Mouse (Mus musculus) lung, embryonic 14.5 days (tissue): Measurements from ENCODE around the gene Ctrl. TPM values are rescaled to one million over a fixed set of nuclear protein-coding genes. Genes with fewer than 3 reads are reported as not detected.
A peak's percentile ranks its signal among the peaks of the same experiment; 100 is the strongest.

Experiments used
- ATAC-seq: fragments of 200-750 bp; cut with Nextera tagmentation; 2 replicates; pipeline ENCODE4 v1.8.0; 2017; ENCODE audit warnings: mild to moderate bottlenecking, moderate TSS enrichment, moderate library complexity; ENCODE audit not compliant: insufficient read depth
- DNase-seq: peaks from one replicate; pipeline ENCODE4 v3.0.0-alpha.2; 2015
- H3K27ac ChIP-seq: fragments of 300-500 bp; sonication (generic); 2 replicates; pipeline ENCODE4 v1.5.1; 2014; ENCODE audit warnings: low read depth, mild to moderate bottlenecking, moderate library complexity
- H3K27me3 ChIP-seq: fragments of 300-500 bp; sonication (generic); 2 replicates; pipeline ENCODE4 v1.6.1; 2014; ENCODE audit warnings: low read length, control low read depth; ENCODE audit not compliant: insufficient read depth
- H3K36me3 ChIP-seq: fragments of 300-500 bp; sonication (generic); 2 replicates; pipeline ENCODE4 v1.6.1; 2014; ENCODE audit warnings: control low read depth; ENCODE audit not compliant: insufficient read depth
- H3K4me1 ChIP-seq: fragments of 300-500 bp; sonication (generic); 2 replicates; pipeline ENCODE4 v1.6.1; 2014; ENCODE audit warnings: antibody characterized with exemption, control low read depth; ENCODE audit not compliant: insufficient read depth
- H3K4me2 ChIP-seq: fragments of 300-500 bp; sonication (generic); 2 replicates; pipeline ENCODE4 v1.6.1; 2014; ENCODE audit warnings: mild to moderate bottlenecking
- H3K4me3 ChIP-seq: fragments of 300-500 bp; sonication (generic); 2 replicates; pipeline ENCODE4 v1.5.1; 2014; ENCODE audit warnings: low read depth, low read length
- H3K9ac ChIP-seq: fragments of 300-500 bp; sonication (generic); 2 replicates; pipeline ENCODE4 v1.6.1; 2014
- H3K9me3 ChIP-seq: fragments of 300-500 bp; sonication (generic); 2 replicates; pipeline ENCODE4 v1.6.1; 2016; ENCODE audit warnings: low read depth, low read length, control low read depth
- CTCF ChIP-seq: IDR thresholded peaks from 2 replicates; pipeline ENCODE4 v1.5.1; 2016; ENCODE audit warnings: antibody characterized with exemption, low read depth
- WGBS: fragments of 180-500 bp; shearing (Covaris S2); extraction: QIAGEN DNeasy Blood & Tissue Kit; methylation state at CpG from one replicate; pipeline ENCODE4 v1.1.7; 2014; 5-methylcytosine and 5-hydroxymethylcytosine counted together
- polyA plus RNA-seq: library from polyadenylated mRNA; unstranded; fragments of >200 nt; fragmentation: Nextera tagmentation; extraction: Ambion mirVana; gene quantifications from 2 replicates; pipeline ENCODE4 v1.2.1, GENCODE M21; 2014

Gene Ctrl
- polyA plus RNA-seq, 1 experiment from 2014 or later = 0.68 TPM

GRCm38 (mm10) chr8:105959350-105959749 lies 25.7 kb upstream of the Ctrl start:
- no peak for TF ChIP-seq CTCF
- Histone ChIP-seq H3K36me3 (peaks cover 56% of the 10 kb centered on the region), H3K9me3 (no peaks in the 10 kb centered on the region), H3K27me3 (no peaks in the 10 kb centered on the region), H3K4me1 (peaks cover under 1% of the 10 kb centered on the region; the same call in 1 of the 2 replicates), H3K27ac (no peak overlapping the region), H3K9ac (no peak overlapping the region), H3K4me3 (no peak overlapping the region), H3K4me2 (no peak overlapping the region)
- ATAC-seq = no peak; the same call in 1 of the 2 replicates
- 64% methylated on average over 7 of the region's 7 CpGs for WGBS
- DNase-seq = peak; percentile 37

- DNase-seq (no peak), ATAC-seq (no peak)
- peaks cover 60% of the 10 kb centered on the region for H3K36me3 ChIP-seq
Observed at GRCm38 (mm10) chr8:105957813-105958212, 24.2 kb upstream of the Ctrl start.

GRCm38 (mm10) chr8:105956556-105956955 lies 22.9 kb upstream of the Ctrl start:
- TF ChIP-seq CTCF = no peak
- H3K27me3 ChIP-seq = no peaks in the 10 kb centered on the region
- peaks cover 72% of the 10 kb centered on the region for H3K36me3 ChIP-seq

More at GRCm38 (mm10) chr8:105957813-105958212, 24.2 kb upstream of the Ctrl start:
- H3K4me2 ChIP-seq = no peak overlapping the region
- 52% methylated on average over 3 of the region's 4 CpGs for WGBS
- no peaks in the 10 kb centered on the region for H3K27me3 ChIP-seq
- H3K4me3 ChIP-seq = no peak overlapping the region
- H3K27ac ChIP-seq = no peak overlapping the region
- no peak for TF ChIP-seq CTCF
- H3K9ac ChIP-seq = no peak overlapping the region
- no peaks in the 10 kb centered on the region for H3K4me1 ChIP-seq
- H3K9me3 ChIP-seq = no peaks in the 10 kb centered on the region

GRCm38 (mm10) chr8:105951057-105951659 lies 17.5 kb upstream of the Ctrl start:
- ATAC-seq = peak; percentile 70; the same call in 1 of the 2 replicates
- Histone ChIP-seq H3K9ac (no peak overlapping the region), H3K4me3 (no peak overlapping the region), H3K27me3 (no peaks in the 10 kb centered on the region), H3K4me1 (no peaks in the 10 kb centered on the region), H3K36me3 (peaks cover 87% of the 10 kb centered on the region), H3K4me2 (no peak overlapping the region), H3K27ac (peak overlapping the region; percentile 46; the same call in 1 of the 2 replicates), H3K9me3 (no peaks in the 10 kb centered on the region)
- no peak for TF ChIP-seq CTCF
- DNase-seq = peak; percentile 11
- WGBS = 37% methylated on average over 7 of the region's 7 CpGs

More at GRCm38 (mm10) chr8:105956556-105956955, 22.9 kb upstream of the Ctrl start:
- Histone ChIP-seq H3K4me2 (no peak overlapping the region), H3K9ac (no peak overlapping the region), H3K4me3 (no peak overlapping the region), H3K4me1 (no peaks in the 10 kb centered on the region), H3K27ac (no peak overlapping the region), H3K9me3 (no peaks in the 10 kb centered on the region)
- no peak for DNase-seq
- WGBS = 87% methylated on average over 4 of the region's 4 CpGs
- ATAC-seq = no peak

- Histone ChIP-seq H3K4me2 (no peak overlapping the region), H3K9ac (no peak overlapping the region), H3K9me3 (no peaks in the 10 kb centered on the region), H3K4me1 (no peaks in the 10 kb centered on the region), H3K36me3 (peaks cover 92% of the 10 kb centered on the region), H3K27ac (no peak overlapping the region; the same call in 1 of the 2 replicates), H3K4me3 (no peak overlapping the region), H3K27me3 (no peaks in the 10 kb centered on the region)
- peak; percentile 53 for ATAC-seq
- no peak for TF ChIP-seq CTCF
- DNase-seq = peak; percentile 85
- 58% methylated on average over 10 of the region's 10 CpGs for WGBS
Observed at GRCm38 (mm10) chr8:105949350-105949749, 15.7 kb upstream of the Ctrl start.

- Histone ChIP-seq H3K27me3 (no peaks in the 10 kb centered on the region), H3K4me1 (no peaks in the 10 kb centered on the region), H3K36me3 (peaks cover 69% of the 10 kb centered on the region), H3K27ac (no peak within 1 kb of the TSS), H3K9ac (no peak within 1 kb of the TSS), H3K9me3 (no peaks in the 10 kb centered on the region), H3K4me2 (no peak within 1 kb of the TSS), H3K4me3 (no peak within 1 kb of the TSS)
- no peak for TF ChIP-seq CTCF
- 75% methylated on average over 8 of the region's 8 CpGs for WGBS
- DNase-seq (no peak), ATAC-seq (no peak)
Observed at GRCm38 (mm10) chr8:105943321-105943739, 9.7 kb upstream of the Ctrl start, which contains the start of gene Lcat. TSS of gene Lcat (minus strand) at chr8:105943382.

- Histone ChIP-seq H3K36me3 (peaks cover 62% of the 10 kb centered on the region), H3K4me3 (no peak overlapping the region), H3K27me3 (no peaks in the 10 kb centered on the region), H3K9ac (no peak overlapping the region), H3K4me1 (no peaks in the 10 kb centered on the region), H3K27ac (no peak overlapping the region), H3K9me3 (no peaks in the 10 kb centered on the region), H3K4me2 (no peak overlapping the region)
- ATAC-seq (no peak), DNase-seq (no peak)
- 89% methylated on average over 5 of the region's 5 CpGs for WGBS
- TF ChIP-seq CTCF = no peak
Observed at GRCm38 (mm10) chr8:105942542-105942941, 8.9 kb upstream of the Ctrl start.
